Mouse (Mus musculus) B cell, adult 2 months (primary cell): ENCODE data around the gene Espl1.

ENCODE experiments used
- DNase-seq, 2 experiments: peaks; one replicate each; pipeline ENCODE4 v3.0.0; 2022

Espl1 gene

GRCm38 (mm10) chr15:102295633-102296367 lies at the start of gene Espl1:
Gene Espl1 (plus strand): TSS chr15:102296266.
- peak; percentile 96 to 97 for DNase-seq

GRCm38 (mm10) chr15:102246866-102247251 lies 49.2 kb upstream of the Espl1 start:
- peak; percentile 51 to 59 for DNase-seq

- peak; percentile 30 to 36 for DNase-seq
These were observed 48.6 kb upstream of the Espl1 start for GRCm38 (mm10) chr15:102247252-102248130.

GRCm38 (mm10) chr15:102248131-102248811 lies 47.8 kb upstream of the Espl1 start:
- no peak for DNase-seq

GRCm38 (mm10) chr15:102248812-102249191 lies 47.3 kb upstream of the Espl1 start:
- DNase-seq, result no peak

- no peak for DNase-seq
These were observed 46.8 kb upstream of the Espl1 start for GRCm38 (mm10) chr15:102249251-102249691.

- DNase-seq, result no peak
These were observed 46.1 kb upstream of the Espl1 start for GRCm38 (mm10) chr15:102249967-102250366.

GRCm38 (mm10) chr15:102250521-102250920 lies 45.5 kb upstream of the Espl1 start:
- DNase-seq, result no peak

- DNase-seq, result no peak
These were observed 40.4 kb upstream of the Espl1 start for GRCm38 (mm10) chr15:102255547-102256255.

- no peak for DNase-seq
These were observed 39.5 kb upstream of the Espl1 start for GRCm38 (mm10) chr15:102256431-102257201.

- no peak for DNase-seq
These were observed 38.6 kb upstream of the Espl1 start, which contains the start of gene Rarg for GRCm38 (mm10) chr15:102257202-102258075. Gene Rarg (minus strand): TSS chr15:102257517.

GRCm38 (mm10) chr15:102258076-102258470 lies 38.0 kb upstream of the Espl1 start:
- DNase-seq, result no peak

- DNase-seq, result no peak
These were observed 37.3 kb upstream of the Espl1 start for GRCm38 (mm10) chr15:102258581-102259253.

GRCm38 (mm10) chr15:102262582-102262981 lies 33.5 kb upstream of the Espl1 start:
- DNase-seq, result no peak

- DNase-seq, result no peak
These were observed 33.0 kb upstream of the Espl1 start for GRCm38 (mm10) chr15:102263037-102263436.

- DNase-seq, result no peak
These were observed 30.5 kb upstream of the Espl1 start for GRCm38 (mm10) chr15:102265548-102265947.

GRCm38 (mm10) chr15:102270274-102270960 lies 25.6 kb upstream of the Espl1 start, which contains the start of gene Gm9918:
Gene Gm9918 (plus strand): TSS chr15:102270563.
- DNase-seq, result no peak

- DNase-seq, result no peak
These were observed 24.6 kb upstream of the Espl1 start for GRCm38 (mm10) chr15:102271441-102271840.

- DNase-seq, result no peak
These were observed 21.9 kb upstream of the Espl1 start for GRCm38 (mm10) chr15:102273982-102274716.
